Mouse (Mus musculus) heart, postnatal 0 days (tissue): ENCODE measurements around the gene Selenoo. TPM values are rescaled to one million over a fixed set of nuclear protein-coding genes. Genes with fewer than 3 reads are reported as not detected.

Experiments used
- ATAC-seq: fragments of 200-750 bp; cut with Nextera tagmentation; 2 replicates; pipeline ENCODE4 v1.8.0; 2017; ENCODE audit warnings: low read depth, moderate number of reproducible peaks, moderate library complexity; ENCODE audit not compliant: insufficient read depth
- DNase-seq: peaks from one replicate; pipeline ENCODE4 v3.0.0-alpha.2; 2016; ENCODE audit warnings: low spot score
- H3K27ac ChIP-seq: fragments of 300-500 bp; sonication (generic); 2 replicates; pipeline ENCODE4 v1.5.1; 2014; ENCODE audit warnings: low read depth, mild to moderate bottlenecking
- H3K27me3 ChIP-seq: fragments of 300-500 bp; sonication (generic); 2 replicates; pipeline ENCODE4 v1.6.1; 2014; ENCODE audit warnings: low read length, mixed read lengths; ENCODE audit not compliant: control insufficient read depth, insufficient read depth
- H3K36me3 ChIP-seq: fragments of 300-500 bp; sonication (generic); replicated peaks from 2 replicates; pipeline ENCODE4 v1.6.1; 2014; ENCODE audit warnings: low read length, mixed read lengths; ENCODE audit not compliant: control insufficient read depth, insufficient read depth
- H3K4me1 ChIP-seq: fragments of 300-500 bp; sonication (generic); 2 replicates; pipeline ENCODE4 v1.6.1; 2014; ENCODE audit warnings: antibody characterized with exemption; ENCODE audit not compliant: control insufficient read depth, insufficient read depth
- H3K4me2 ChIP-seq: fragments of 300-500 bp; sonication (generic); 2 replicates; pipeline ENCODE4 v1.6.1; 2014; ENCODE audit warnings: low read depth, mild to moderate bottlenecking, low read length, moderate library complexity
- H3K4me3 ChIP-seq: fragments of 300-500 bp; sonication (generic); 2 replicates; pipeline ENCODE4 v1.5.1; 2014; ENCODE audit warnings: low read depth, low read length
- H3K9ac ChIP-seq: fragments of 300-500 bp; sonication (generic); replicated peaks from 2 replicates; pipeline ENCODE4 v1.6.1; 2014; ENCODE audit warnings: low read depth, low read length, mixed read lengths
- H3K9me3 ChIP-seq: fragments of 300-500 bp; sonication (generic); replicated peaks from 2 replicates; pipeline ENCODE4 v1.6.1; 2016; ENCODE audit warnings: low read length; ENCODE audit not compliant: control insufficient read depth
- CTCF ChIP-seq: IDR thresholded peaks from 2 replicates; pipeline ENCODE4 v1.5.1; 2016; ENCODE audit warnings: antibody characterized with exemption, control low read depth, low read depth
- EP300 ChIP-seq: IDR thresholded peaks from 2 replicates; pipeline ENCODE4 v1.6.1; 2016; ENCODE audit warnings: antibody characterized with exemption, low read depth
- WGBS: fragments of 180-500 bp; shearing (Covaris S2); extraction: QIAGEN DNeasy Blood & Tissue Kit; methylation state at CpG from one replicate; pipeline ENCODE4 v1.1.7; 2014; 5-methylcytosine and 5-hydroxymethylcytosine counted together
- polyA plus RNA-seq: library from polyadenylated mRNA; unstranded; fragments of >200 nt; fragmentation: Nextera tagmentation; extraction: Ambion mirVana; gene quantifications from 2 replicates; pipeline ENCODE4 v1.2.1, GENCODE M21; 2015
- total RNA-seq: library from RNA; depleted of rRNA; stranded (reverse); fragments of >200 nt; gene quantifications from 2 replicates; pipeline ENCODE4 v1.2.3, GENCODE M21; 2014; ENCODE audit warnings: low replicate concordance; rRNA removed

Gene Selenoo
- total RNA-seq (35.4 and 39.1 TPM in 2 replicates), polyA plus RNA-seq (10.3 and 11.3 TPM in 2 replicates)

DNA sequence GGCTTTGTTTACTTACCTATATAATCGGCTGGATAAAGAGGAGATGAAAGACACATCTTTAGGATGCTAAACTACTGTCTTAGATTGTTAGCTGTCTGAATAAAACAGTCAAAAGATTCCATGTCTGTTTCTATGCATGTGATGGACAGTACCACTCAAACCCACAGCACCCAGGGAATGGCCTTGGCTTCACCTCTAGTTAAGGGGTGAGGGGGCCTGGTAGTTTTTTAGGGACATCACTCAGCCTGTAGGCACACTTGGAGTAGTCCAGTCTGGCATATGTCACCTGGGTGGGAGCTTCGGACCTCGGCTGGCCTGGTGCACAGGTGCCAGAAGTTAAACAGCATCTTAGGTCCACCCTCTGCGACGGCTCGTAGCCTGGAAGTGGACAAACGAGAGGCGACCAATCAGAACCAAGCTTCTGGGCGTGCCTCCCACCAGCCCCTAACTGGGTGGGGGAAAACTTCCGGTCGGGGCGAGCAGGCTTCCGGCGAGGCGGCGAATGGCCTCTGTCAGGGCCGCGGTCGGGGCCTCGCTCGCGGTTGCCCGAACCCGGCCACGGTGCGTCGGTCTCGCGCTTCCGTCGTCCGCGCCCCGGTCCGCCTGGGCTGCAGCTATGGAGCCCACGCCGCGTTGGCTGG is at the start of gene Selenoo:
Selenoo (plus strand) TSS at position 478 of the 641 bp plus-strand sequence.
- H3K4me3 ChIP-seq, result peak within 1 kb of the TSS; percentile 84
- H3K27me3 ChIP-seq, result no peaks in the 10 kb centered on the region
- H3K9me3 ChIP-seq, result no peaks in the 10 kb centered on the region
- peak within 1 kb of the TSS; percentile 86 for H3K27ac ChIP-seq
- H3K4me2 ChIP-seq, result peak within 1 kb of the TSS; percentile 95
- DNase-seq (peak; percentile 88), ATAC-seq (peak; percentile 96)
- TF ChIP-seq EP300 (0 out of 2 replicates have a peak, but pooled peaks have one; percentile 30), CTCF (no peak)
- peak within 1 kb of the TSS; percentile 90 for H3K9ac ChIP-seq
- peaks cover 10% of the 10 kb centered on the region; the same call in 1 of the 2 replicates for H3K4me1 ChIP-seq
- 2% methylated on average over 38 of the region's 38 CpGs for whole genome bisulfite sequencing
- peaks cover 48% of the 10 kb centered on the region for H3K36me3 ChIP-seq

DNA sequence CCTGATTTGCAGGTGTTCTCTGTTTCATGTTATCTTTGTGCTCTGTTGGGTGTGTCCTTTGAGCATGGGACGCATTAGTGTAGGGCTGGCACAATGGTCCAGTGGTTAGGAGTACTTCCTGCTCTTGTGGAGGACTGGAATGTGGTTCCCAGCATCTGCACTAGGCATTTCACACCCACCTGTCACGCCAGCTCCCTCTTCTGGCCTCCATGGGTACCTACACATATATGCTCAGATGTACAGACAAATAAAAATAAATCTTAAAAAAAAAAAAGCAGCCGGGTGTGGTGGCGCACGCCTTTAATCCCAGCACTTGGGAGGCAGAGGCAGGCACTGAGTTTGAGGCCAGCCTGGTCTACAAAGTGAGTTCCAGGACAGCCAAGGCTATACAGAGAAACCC is 44.5 kb upstream of the Selenoo start:
- TF ChIP-seq EP300 (no peak), CTCF (no peak)
- Histone ChIP-seq H3K9me3 (peaks cover 7% of the 10 kb centered on the region; the same call in 1 of the 2 replicates), H3K36me3 (peaks cover 10% of the 10 kb centered on the region), H3K4me1 (no peaks in the 10 kb centered on the region), H3K4me2 (no peak overlapping the region), H3K27ac (no peak overlapping the region), H3K4me3 (no peak overlapping the region), H3K27me3 (no peaks in the 10 kb centered on the region), H3K9ac (no peak overlapping the region)
- DNase-seq, result no peak
- WGBS, result 80% methylated on average over 5 of the region's 5 CpGs
- ATAC-seq, result no peak

DNA sequence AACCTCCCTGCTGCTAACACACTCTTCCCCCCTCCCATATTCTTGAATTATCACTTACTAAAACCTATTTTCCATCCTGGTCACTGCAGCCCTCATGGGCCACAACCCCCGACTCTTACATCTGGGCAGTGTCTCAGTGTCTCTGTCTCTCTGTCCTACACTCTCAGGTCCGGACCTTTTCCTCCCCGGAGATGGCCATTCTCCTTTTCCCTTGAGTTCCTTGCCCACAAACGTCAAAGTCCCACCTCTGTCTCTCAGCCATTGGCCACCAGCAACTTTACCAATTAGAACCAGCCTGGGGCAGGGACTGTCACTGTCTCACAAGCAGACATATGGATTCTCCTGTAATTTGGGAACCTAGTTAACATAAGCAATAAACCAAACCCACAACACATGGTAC is 42.5 kb upstream of the Selenoo start:
- no peak for DNase-seq
- TF ChIP-seq CTCF (no peak), EP300 (no peak)
- Histone ChIP-seq H3K4me2 (no peak overlapping the region), H3K27ac (no peak overlapping the region), H3K27me3 (no peaks in the 10 kb centered on the region), H3K4me1 (no peaks in the 10 kb centered on the region), H3K4me3 (no peak overlapping the region), H3K36me3 (peaks cover 17% of the 10 kb centered on the region), H3K9ac (no peak overlapping the region), H3K9me3 (peaks cover 7% of the 10 kb centered on the region; the same call in 1 of the 2 replicates)
- ATAC-seq, result no peak
- WGBS, result 68% methylated on average over 4 of the region's 4 CpGs

DNA sequence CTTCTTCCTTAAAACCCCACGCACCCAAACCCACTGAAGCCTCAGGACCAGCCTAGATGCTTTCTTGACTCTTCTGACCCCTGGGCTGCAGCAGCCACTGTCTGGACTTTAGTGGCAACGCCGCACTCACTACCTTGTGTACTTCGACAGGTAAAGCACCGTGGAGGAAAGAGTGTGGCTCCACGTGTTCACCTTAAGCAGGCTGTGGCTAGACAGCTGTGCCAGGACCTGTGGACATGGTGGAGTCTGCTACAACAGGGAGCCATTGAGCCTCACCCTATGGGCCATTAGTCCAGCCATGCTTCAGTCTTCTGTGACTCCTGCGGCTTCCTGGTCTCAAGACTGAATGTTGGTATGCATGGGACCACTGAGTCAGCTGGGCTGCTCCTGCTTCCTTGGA is 34.2 kb upstream of the Selenoo start:
- Histone ChIP-seq H3K9ac (no peak overlapping the region), H3K4me2 (no peak overlapping the region), H3K36me3 (peaks cover 37% of the 10 kb centered on the region), H3K4me1 (no peaks in the 10 kb centered on the region), H3K4me3 (no peak overlapping the region), H3K27me3 (peaks cover 8% of the 10 kb centered on the region), H3K9me3 (no peaks in the 10 kb centered on the region), H3K27ac (no peak overlapping the region)
- 87% methylated on average over 7 of the region's 7 CpGs for WGBS
- ATAC-seq (no peak), DNase-seq (no peak)
- no peak for TF ChIP-seq EP300
- TF ChIP-seq CTCF, result no peak

DNA sequence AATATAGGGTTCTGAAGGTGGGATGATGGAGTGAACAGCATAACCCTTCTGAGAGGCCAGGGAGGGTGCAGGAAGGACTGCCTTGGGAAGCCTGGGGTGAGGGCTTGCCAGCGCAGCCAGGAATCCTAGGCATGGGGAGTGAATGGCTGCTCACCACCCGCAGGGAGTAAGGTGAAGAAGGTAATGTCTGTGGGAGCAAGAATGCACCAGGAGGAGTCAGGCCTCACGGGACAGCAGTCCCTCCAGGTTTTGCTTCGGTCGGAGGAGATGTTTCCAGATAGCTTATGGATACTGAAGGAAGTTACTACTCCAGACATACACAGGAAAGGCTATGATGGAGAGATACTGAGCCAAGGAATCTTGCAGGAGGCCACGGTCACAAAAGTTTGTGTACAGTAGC is 30.1 kb upstream of the Selenoo start:
- no peak for TF ChIP-seq CTCF
- TF ChIP-seq EP300, result no peak
- H3K4me1 ChIP-seq, result peaks cover 4% of the 10 kb centered on the region; the same call in 1 of the 2 replicates
- H3K27me3 ChIP-seq, result peaks cover 27% of the 10 kb centered on the region
- H3K9me3 ChIP-seq, result no peaks in the 10 kb centered on the region
- H3K4me3 ChIP-seq, result peak overlapping the region; percentile 68; the same call in 1 of the 2 replicates
- peaks cover 14% of the 10 kb centered on the region for H3K36me3 ChIP-seq
- ATAC-seq (no peak), DNase-seq (no peak)
- WGBS, result 27% methylated on average over 6 of the region's 6 CpGs
- peak overlapping the region; percentile 99 for H3K4me2 ChIP-seq
- H3K27ac ChIP-seq, result no peak overlapping the region
- H3K9ac ChIP-seq, result peak overlapping the region; percentile 66; the same call in 1 of the 2 replicates
